Mouse (Mus musculus) kidney, adult 8-10 months (tissue): ENCODE data around the gene Csn1s2a.
"Not testable (repeated sequence)": the region's sequence is repeated elsewhere in the genome, so short reads cannot be mapped to it uniquely, and the experiment has no call there.

Source experiments
- DNase-seq, 2 experiments: peaks; one replicate each; pipeline ENCODE4 v3.0.0; 2022

The Csn1s2a gene

GRCm38 (mm10) chr5:87774267-87774666 lies at the start of gene Csn1s2a:
Csn1s2a (plus strand) TSS chr5:87774567.
- DNase-seq = no peak

DNA sequence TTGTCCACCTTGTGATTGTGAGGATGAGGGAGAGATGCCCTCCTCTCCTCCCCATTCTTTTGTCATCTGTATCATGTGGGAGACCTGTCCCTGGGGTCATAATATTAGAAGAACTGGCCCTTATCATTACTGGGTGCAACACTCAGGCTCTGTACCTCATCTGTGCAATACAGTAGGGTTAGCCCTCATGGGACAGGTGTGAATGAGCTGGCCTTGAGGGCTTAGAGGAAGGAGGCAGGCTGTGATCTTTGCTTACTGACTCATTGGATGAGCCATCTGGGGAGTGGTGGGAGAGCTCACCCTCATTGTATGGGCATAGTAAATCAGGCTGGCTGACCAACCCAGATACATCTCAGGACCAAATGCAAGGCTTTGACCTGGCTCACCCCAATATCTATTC lies 39.5 kb upstream of the Csn1s2a start:
- DNase-seq = no peak

- DNase-seq = no peak
Observed at GRCm38 (mm10) chr5:87753471-87753870, 20.9 kb upstream of the Csn1s2a start.

DNA sequence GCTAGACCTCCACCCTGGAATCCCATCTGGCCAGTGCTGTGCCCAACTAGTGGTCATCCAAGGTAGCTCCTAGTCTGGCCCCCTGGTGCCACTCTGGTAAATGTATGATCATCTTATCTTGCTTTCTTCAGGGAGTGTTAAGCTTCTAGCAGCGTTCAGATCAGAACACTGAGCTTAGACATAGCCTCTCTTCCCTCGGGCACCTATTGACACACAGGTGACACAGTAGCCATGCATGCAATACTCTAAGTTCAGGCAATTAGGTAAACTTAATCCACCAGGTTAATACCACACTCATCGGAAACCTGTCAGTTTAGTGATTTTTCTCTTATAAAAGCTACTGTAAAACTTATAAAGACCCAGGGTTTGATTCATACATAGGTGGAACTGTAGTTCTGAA lies 9.8 kb upstream of the Csn1s2a start:
- DNase-seq = no peak

DNA sequence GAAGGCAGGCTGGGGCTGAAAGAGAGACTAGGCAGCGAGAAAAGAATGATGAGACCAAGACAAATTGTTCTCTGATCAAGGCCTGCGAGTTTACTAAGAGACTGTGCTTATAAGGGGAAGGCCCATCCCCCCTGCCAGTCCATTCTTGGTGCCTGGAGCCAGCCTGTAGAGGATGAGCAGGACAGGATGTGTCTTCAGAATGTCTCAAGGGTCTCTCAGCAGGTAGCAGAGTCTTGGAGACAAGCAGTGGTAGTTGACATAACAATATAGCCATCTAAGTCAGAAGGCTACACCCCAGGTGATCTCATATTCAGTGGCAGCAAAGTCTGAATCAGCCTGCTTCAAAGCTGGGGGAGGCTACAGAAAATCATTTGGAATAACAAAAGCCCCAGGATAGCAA lies 2.2 kb upstream of the Csn1s2a start:
- not testable (repeated sequence) for DNase-seq

DNA sequence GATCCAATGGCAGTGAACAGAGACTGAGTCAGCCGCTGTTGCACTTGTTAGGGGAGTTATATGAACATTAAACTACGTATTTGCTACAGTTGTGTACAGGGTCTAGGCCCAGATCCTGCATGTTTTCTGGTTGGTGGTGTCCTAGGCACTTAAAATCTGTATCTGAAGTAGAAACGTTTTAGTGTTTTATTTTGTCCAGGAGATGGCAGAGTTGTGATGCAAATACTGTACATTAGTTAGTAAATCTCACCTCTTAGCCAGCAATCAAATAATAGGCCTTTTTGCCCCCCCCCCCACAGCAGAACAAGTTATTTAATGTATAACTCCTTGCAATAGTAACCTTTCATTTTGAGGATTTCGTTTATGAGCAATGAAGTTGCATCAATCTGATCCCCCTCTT lies 8.4 kb downstream of the Csn1s2a start:
- no peak for DNase-seq

DNA sequence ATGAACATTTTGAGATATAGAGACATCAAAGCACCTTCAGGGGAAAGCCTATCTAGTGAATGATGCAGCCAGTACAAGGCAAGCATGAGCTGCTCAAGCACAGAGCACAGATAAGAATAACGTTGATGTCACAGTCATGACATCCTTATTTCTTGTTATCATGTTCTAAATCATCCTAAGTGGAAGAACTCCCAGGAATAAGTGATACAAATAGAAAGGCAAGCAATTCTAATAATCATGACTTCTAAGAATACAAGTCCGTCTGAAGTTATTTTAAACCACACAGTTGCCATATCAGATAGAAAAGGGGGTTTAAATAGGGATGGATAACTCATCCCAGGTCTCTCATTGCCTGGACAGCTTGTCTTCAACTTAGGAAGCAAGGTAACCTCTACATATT lies 33.4 kb downstream of the Csn1s2a start, which contains the start of gene Csn1s2b:
Csn1s2b (plus strand) TSS at position 301 of the 400 bp plus-strand sequence.
- DNase-seq = no peak

GRCm38 (mm10) chr5:87809253-87809652 lies 34.9 kb downstream of the Csn1s2a start:
- DNase-seq = no peak

GRCm38 (mm10) chr5:87825386-87825785 lies 51.0 kb downstream of the Csn1s2a start, which contains the start of gene Prr27:
Prr27 (plus strand) TSS chr5:87825686.
- DNase-seq = no peak
